8 mouse cellular contexts compared by ENCODE assay signal in the genomic region with DNA sequence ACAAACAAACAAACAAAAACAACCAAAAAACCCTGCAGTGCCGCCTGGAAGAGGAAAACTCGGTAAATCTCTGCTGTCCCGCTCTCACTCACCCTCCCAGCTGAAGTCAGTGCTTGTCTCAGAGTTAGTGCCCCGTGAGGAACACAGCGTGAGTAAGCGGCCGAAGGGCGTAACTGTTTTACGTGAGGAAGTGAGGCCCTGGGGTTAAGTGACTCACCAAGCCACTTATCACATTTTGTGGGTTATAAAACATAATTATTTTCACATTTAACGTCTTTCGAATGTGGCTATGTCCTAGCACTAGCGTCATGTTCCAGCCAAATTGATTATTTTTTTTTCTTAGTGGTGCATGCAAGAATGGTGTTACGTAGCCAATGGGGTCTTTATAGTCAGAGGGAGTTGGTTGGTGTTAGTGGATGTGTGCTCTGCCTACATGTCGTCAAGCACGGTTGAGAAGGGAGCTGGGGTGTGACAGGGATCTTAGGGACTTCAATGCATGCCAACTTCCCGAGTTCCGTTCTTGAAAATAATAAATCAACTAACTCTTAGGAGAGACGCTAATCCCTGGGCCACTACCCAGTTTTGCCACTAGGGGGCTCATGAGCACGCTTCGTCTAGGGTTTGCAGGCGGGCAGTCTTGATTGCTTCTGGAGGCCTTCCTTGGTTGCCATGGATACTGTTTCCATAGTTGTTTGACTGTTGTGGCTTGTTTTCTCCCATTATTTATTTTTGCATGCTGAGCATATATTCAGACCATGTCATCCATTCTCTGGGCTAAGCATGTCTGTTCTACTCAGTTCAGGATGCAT. TPM values are rescaled to one million over a fixed set of nuclear protein-coding genes. Genes with fewer than 3 reads are reported as not detected.
DNase-seq lines count a peak whose midpoint lies in the region; ATAC-seq lines count a peak whose summit lies in the region.

No protein-coding gene starts in this region.

- peak; percentile 93 for DNase-seq in ZHBTc4 (ENCODE audit: low read depth, low spot score)
- DNase-seq in cerebellum, postnatal 10 days, result peak; percentile 88 to 93
- peak; percentile 55 to 70 for DNase-seq in frontal cortex, postnatal 10 days (ENCODE audit: low spot score in 2 of 2)
- peak; percentile 53 for DNase-seq in hindlimb bud, embryonic 11.5 days (ENCODE audit: extremely low spot score, low read depth, low spot score)
- peak; percentile 76 to 87 for DNase-seq in left cerebral cortex, adult 18-20 months (ENCODE audit: low spot score in 2 of 2)
- DNase-seq in right cerebral cortex, postnatal 14 days, result peak; percentile 86
- peak; percentile 38 for DNase-seq in yolk sac, embryonic 10.5 days (ENCODE audit: low spot score)

- ATAC-seq in megakaryocyte-erythroid progenitor cell, adult 5-6 weeks (replicated peaks; ENCODE audit: low FRiP score, low TSS enrichment, poor library complexity, severe bottlenecking), result peak; percentile 76

RNA-seq across cellular contexts. Expression of a gene that starts 10.7 kb away (rescaled TPM):
- total RNA-seq in left cerebral cortex, adult 18-20 months (2021), result not detected
- not detected in 2 replicates for total RNA-seq in megakaryocyte-erythroid progenitor cell, adult 5-6 weeks (2014; fragmentation: Nextera tagmentation)
- total RNA-seq in megakaryocyte-erythroid progenitor cell, adult 5-6 weeks (2017), result not detected in 2 replicates

RNA-seq across cellular contexts. Expression of a gene that starts 23.4 kb away (rescaled TPM):
- not detected for total RNA-seq in left cerebral cortex, adult 18-20 months (2021)
- total RNA-seq in megakaryocyte-erythroid progenitor cell, adult 5-6 weeks (2014; fragmentation: Nextera tagmentation), result not detected in 2 replicates
- total RNA-seq in megakaryocyte-erythroid progenitor cell, adult 5-6 weeks (2017), result not detected in 2 replicates

RNA-seq across cellular contexts. Expression of a gene that starts 35.8 kb away (rescaled TPM):
- not detected for total RNA-seq in left cerebral cortex, adult 18-20 months (2021)
- not detected in 2 replicates for total RNA-seq in megakaryocyte-erythroid progenitor cell, adult 5-6 weeks (2014; fragmentation: Nextera tagmentation)
- total RNA-seq in megakaryocyte-erythroid progenitor cell, adult 5-6 weeks (2017), result not detected in 2 replicates

RNA-seq across cellular contexts. Expression of a gene that starts 38.7 kb away (rescaled TPM):
- 1 to 10 TPM in 1 of 2 experiments, under 1 TPM in 1; 1.00 to 1.7 TPM for total RNA-seq in left cerebral cortex, adult 18-20 months (2021)
- not detected in 2 replicates for total RNA-seq in megakaryocyte-erythroid progenitor cell, adult 5-6 weeks (2014; fragmentation: Nextera tagmentation)
- total RNA-seq in megakaryocyte-erythroid progenitor cell, adult 5-6 weeks (2017), result not detected in 2 replicates

RNA-seq across cellular contexts. Expression of a gene that starts 52.9 kb away (rescaled TPM):
- not detected for total RNA-seq in left cerebral cortex, adult 18-20 months (2021)
- total RNA-seq in megakaryocyte-erythroid progenitor cell, adult 5-6 weeks (2014; fragmentation: Nextera tagmentation), result not detected in 2 replicates
- not detected in 2 replicates for total RNA-seq in megakaryocyte-erythroid progenitor cell, adult 5-6 weeks (2017)

Comparison
In these comparisons a context has a peak if more than half of its experiments do, and no peak if none do; other contexts are left out.
1. Peak in every context shown above with its lines: DNase-seq and ATAC-seq.
2. DNase-seq: peak in every context shown above with its lines; median percentile 93 in ZHBTc4; 90 in cerebellum, postnatal 10 days; 86 in right cerebral cortex, postnatal 14 days; 82 in left cerebral cortex, adult 18-20 months; 62 in frontal cortex, postnatal 10 days; 53 in hindlimb bud, embryonic 11.5 days; 38 in yolk sac, embryonic 10.5 days.